Mouse (Mus musculus) brain, embryonic 18.5 days (tissue): ENCODE measurements around the gene Scly.

ENCODE experiments used
- DNase-seq: peaks from one replicate; pipeline ENCODE4 v3.0.0-alpha.2; 2012; ENCODE audit warnings: low read depth, low spot score

Gene Scly

DNA sequence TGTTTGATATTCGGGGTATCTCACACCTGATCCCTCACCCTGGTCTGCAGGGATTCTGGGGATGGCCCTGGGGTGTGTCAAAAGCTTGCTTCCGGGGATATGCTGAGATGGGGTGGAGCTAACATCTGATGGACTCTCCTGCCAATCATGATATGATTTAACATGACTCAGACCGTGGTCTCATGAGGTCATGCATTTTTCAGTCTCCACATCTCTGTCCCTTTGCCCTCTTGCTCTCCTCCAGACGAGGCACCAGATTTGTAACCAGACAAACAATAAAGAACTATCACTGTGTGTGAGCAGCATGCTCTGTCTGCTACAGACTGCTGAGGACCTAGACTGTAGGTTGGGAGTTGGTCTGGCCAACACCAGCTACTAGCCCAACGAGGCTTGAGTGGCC, 64.0 kb downstream of the Scly start:
- DNase-seq = no peak

DNA sequence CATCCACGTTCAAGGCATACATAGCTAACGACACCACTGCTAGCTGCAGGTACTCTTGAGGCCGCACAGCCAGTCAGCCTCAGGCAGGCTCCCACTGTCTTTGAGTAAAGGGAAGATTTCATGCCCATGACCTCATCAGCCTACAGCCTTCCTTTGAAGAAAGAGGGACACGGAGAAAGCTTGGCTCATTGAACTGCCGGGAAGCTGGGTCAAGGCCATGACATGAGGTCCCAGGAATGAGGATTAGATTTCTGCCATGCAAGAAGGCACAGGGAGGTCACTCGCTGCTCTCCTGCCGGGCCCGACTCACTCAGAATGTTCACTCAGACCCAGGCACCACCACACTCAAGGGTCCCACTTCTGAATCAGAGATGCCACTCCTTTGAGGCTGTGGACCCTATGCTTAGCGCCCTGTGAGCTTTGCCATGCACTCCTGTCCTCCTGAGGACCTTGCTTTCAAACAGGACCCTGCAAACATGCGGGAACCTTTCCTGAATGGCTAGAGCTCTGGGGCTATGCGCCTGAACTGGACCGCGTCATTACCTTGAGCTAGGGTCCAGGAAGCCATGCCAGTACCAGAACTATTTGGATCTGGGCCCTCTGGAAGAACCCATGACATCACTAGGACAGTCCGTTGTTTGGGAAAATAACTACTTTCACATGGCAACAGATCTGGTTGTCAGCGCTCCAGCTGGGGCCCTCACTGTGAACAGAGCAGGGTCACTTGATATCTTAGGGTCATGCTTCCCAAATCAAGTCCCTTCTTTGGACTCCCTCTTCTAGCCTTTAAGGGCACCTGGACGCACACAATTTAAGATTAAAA, 66.9 kb downstream of the Scly start:
- DNase-seq = no peak

DNA sequence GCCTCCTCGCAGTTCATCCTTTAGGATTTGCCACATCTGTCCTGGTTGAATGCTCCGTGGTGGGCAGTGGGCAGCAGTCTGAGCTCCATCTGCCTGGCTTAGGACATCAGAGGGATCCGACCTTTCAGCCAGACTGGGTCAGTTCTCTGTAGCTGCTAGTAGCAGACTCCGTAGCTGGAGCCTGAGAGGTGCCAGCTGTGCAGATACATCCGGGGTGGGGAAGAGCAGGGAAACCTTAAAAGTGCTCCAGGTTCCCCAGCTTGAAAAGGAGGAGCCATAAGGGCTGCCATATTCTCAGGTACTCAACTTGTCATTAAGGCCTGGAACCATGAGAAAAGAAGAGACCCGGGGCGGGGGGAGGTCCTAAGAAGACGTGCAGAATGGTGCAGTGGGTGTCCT, 67.7 kb downstream of the Scly start:
- DNase-seq = no peak

DNA sequence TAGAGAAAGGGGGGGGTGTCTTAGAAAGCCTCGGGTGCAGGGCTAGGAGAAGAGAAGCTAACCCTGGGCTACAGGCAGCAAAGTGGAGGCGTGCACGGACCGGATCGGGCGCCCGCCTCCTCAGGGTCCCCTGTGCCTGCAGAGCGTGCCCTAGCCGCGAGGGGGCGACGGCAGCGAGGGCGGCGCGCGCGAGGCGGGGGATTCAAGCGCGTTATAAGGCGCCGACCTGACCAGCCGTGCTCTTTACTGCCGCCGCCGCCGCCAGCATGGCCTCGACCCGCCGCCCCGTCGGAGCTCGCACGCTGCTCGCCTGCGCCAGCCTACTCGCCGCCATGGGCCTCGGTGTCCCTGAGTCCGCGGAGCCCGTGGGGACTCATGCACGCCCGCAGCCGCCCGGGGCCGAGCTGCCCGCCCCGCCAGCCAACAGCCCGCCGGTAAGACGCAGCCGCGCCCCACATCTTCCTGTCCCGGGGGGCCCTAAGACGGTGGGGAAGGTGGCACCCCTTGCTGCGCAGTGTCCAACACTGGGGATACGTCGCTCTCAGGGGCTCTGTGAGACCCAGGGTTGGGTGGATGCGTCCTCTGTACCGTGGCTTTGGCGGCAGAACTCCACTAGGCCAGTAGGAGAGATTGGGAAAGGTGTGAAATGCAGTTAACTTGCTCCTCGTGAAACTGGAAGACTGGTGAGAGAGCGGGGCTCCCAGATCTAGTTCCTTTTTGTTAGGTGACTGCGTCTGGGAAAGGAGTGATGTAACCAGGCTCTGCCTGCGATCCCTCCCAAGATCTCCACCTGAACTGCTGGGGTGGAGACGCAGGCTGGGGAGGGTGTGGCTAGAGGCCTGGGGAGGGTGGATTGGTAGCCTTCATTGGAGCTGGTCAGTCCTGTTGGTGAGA, 68.3 kb downstream of the Scly start, which contains the start of gene Erfe:
Gene Erfe (plus strand): TSS at position 216 of the 894 bp plus-strand sequence.
- DNase-seq = no peak

DNA sequence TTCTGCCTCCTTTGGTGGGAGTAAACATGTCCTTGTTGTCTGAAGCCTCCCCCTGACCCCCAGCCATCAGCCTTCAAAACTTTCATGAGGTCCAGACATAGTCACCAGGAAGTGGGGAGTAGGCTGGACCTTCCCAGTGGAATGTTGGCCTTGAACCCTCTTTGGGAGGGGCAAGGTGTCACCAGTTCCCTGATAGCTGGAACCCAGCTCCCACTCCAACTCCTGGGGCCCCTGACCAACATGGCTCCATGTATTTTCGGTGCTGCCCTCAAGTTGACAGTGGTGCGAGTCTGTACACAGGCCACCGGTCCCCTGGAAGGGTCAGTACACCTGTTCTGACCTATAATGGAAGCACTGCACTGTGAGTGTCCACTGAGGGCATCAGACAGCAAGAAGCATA, 69.2 kb downstream of the Scly start:
- DNase-seq = no peak

DNA sequence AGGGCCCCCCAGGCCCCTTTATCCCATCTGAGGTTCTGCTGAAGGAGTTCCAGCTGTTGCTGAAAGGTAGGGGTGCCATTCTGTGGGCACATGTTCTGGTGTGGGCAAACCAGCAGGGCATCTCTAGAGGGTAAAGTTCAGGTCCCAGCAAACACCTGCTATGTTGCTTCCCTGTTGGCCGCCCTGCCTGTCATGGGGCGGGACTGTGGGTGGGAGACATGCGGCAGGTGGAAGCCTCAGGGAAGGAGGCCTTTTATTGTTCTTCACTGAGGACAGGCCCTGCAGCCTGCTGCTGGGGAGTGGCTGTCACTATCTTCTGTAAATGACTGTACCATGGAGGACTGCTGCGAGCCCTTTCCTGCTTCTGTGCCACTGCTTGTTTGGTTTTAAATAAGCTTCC, 71.3 kb downstream of the Scly start:
- DNase-seq = no peak

DNA sequence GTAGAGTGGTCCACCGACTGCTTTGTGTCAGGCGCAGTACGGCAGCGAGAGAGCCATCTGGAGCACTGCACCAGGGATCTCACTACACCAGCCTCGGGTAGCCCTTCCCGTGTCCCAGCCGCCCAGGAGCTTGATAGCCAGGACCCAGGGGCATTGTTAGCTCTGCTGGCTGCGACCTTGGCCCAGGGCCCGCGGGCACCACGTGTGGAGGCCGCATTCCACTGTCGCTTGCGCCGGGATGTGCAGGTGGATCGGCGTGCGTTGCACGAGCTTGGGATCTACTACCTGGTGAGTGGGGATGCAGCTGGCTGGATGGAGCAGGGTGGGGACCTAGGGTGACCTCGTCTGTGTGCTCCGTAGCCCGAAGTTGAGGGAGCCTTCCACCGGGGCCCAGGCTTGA, 71.9 kb downstream of the Scly start:
- no peak for DNase-seq
